Mouse (Mus musculus) ES-E14 (cell line): ENCODE measurements around the gene A630089N07Rik. TPM values are rescaled to one million over a fixed set of nuclear protein-coding genes. Genes with fewer than 3 reads are reported as not detected.

Experiments used
- DNase-seq: peaks from one replicate; pipeline ENCODE4 v3.0.0-alpha.2; 2013; ENCODE audit warnings: low read depth, low spot score
- H3K27ac ChIP-seq: 2 replicates; pipeline ENCODE4 v1.5.1; 2012; ENCODE audit warnings: low read depth, mild to moderate bottlenecking, low read length, moderate library complexity, mixed read lengths; ENCODE audit not compliant: poor library complexity, insufficient read depth, severe bottlenecking
- H3K36me3 ChIP-seq: 2 replicates; pipeline ENCODE4 v1.6.1; 2012; ENCODE audit warnings: mild to moderate bottlenecking, low read length, moderate library complexity, mixed read lengths; ENCODE audit not compliant: control insufficient read depth, poor library complexity, insufficient read depth, severe bottlenecking
- H3K4me1 ChIP-seq, 2 experiments: fragments of 150-350 bp in 1 of 2; sonication (generic) in 1 of 2; 2 replicates each; pipeline ENCODE4 v1.6.1; 2012; ENCODE audit warnings: low read length in 2 of 2, mild to moderate bottlenecking in 1 of 2, mixed read lengths in 1 of 2; ENCODE audit not compliant: control insufficient read depth in 2 of 2, insufficient read depth in 2 of 2, poor library complexity in 1 of 2
- H3K4me3 ChIP-seq, 2 experiments: fragments of 150-350 bp in 1 of 2; sonication (generic) in 1 of 2; 2 replicates each; pipeline ENCODE4 v1.5.1; 2012; ENCODE audit warnings: low read length in 2 of 2, low read depth in 1 of 2, mild to moderate bottlenecking in 1 of 2, mixed read lengths in 1 of 2; ENCODE audit not compliant: insufficient read depth in 1 of 2, poor library complexity in 1 of 2, severe bottlenecking in 1 of 2
- H3K9ac ChIP-seq: 2 replicates; pipeline ENCODE4 v1.6.1; 2012; ENCODE audit warnings: low read depth, mild to moderate bottlenecking, low read length, mixed read lengths; ENCODE audit not compliant: poor library complexity, insufficient read depth, severe bottlenecking
- H3K9me3 ChIP-seq: fragments of 150-350 bp; sonication (generic); 2 replicates; pipeline ENCODE4 v1.6.1; 2012; ENCODE audit warnings: low read depth, mild to moderate bottlenecking, low read length; ENCODE audit not compliant: control insufficient read depth, insufficient read depth
- CHD2 ChIP-seq: IDR thresholded peaks from 2 replicates; pipeline ENCODE4 v1.6.1; 2014; ENCODE audit warnings: mild to moderate bottlenecking, low read depth, low read length, inconsistent platforms
- HCFC1 ChIP-seq: IDR thresholded peaks from 2 replicates; pipeline ENCODE4 v1.6.1; 2012; ENCODE audit warnings: low read length, inconsistent platforms, borderline replicate concordance; ENCODE audit not compliant: insufficient read depth
- MAFK ChIP-seq: IDR thresholded peaks from 2 replicates; pipeline ENCODE4 v1.6.1; 2014; ENCODE audit warnings: mild to moderate bottlenecking, low read depth, low read length, inconsistent platforms; ENCODE audit not compliant: insufficient read depth
- in situ Hi-C, 2 experiments: fragments of 600-800 bp; cut with MboI; formaldehyde crosslinking; loops; one replicate each; pipeline ENCODE4 v1.15.1; 2025; ENCODE audit warnings: low sequenced_read_pairs in 2 of 2, inconsistent platforms in 1 of 2; ENCODE audit not compliant: unreplicated experiment in 2 of 2
- total RNA-seq: library from RNA; depleted of rRNA; stranded (reverse); fragments of 300-350 nt; gene quantifications from 2 replicates; pipeline ENCODE4 v1.2.3, GENCODE M21; 2012; rRNA removed

The A630089N07Rik gene
- total RNA-seq, 1 experiment = 9.4 TPM

DNA sequence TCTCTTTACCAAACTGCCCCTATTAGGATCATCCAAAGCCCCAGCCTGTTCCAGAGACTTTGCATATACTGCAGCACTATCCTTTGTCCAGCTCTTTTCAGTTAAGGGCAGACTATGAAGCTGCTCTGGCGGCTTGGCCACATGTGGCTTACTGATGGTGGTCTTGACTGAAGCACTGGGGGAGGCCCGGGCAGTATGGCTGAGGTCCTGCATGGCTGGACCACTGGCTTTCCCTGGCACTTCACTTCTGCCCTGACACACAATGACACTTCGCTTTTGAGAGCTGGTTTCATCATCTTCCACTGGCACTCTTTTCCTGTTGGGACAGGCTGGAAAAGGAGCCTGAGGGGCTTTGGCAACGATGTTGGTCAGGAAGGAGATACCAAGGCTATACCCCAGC lies 129.9 kb downstream of the A630089N07Rik start:
- no peak overlapping the region for H3K4me3 ChIP-seq
- TF ChIP-seq HCFC1 = no peak
- no peak for TF ChIP-seq CHD2
- no peak for TF ChIP-seq MAFK
- H3K27ac ChIP-seq = no peak overlapping the region
- in situ Hi-C loops = no loop called here
- H3K9me3 ChIP-seq = no peaks in the 10 kb centered on the region
- H3K36me3 ChIP-seq = peaks cover 39% of the 10 kb centered on the region
- H3K9ac ChIP-seq = no peak overlapping the region
- H3K4me1 ChIP-seq = no peaks in the 10 kb centered on the region; a peak in 1 of 4 replicates
- no peak for DNase-seq

Other genes with a start within 250 kb of the A630089N07Rik start
- 15.0 and 18.9 TPM in 2 replicates for gene Prdm15, start 230.6 kb downstream of the A630089N07Rik start, total RNA-seq
- 8.1 and 8.2 TPM in 2 replicates for gene C2cd2, start 119.9 kb downstream of the A630089N07Rik start, total RNA-seq
- 29.6 and 30.9 TPM in 2 replicates for gene Zbtb21, start 119.8 kb downstream of the A630089N07Rik start, total RNA-seq
- 42.0 and 51.3 TPM in 2 replicates for gene B230307C23Rik, start 85.1 kb downstream of the A630089N07Rik start, total RNA-seq